ENCODE assay signal across 28 mouse cellular contexts in genomic region chr3:130354399-130355039, GRCm38 (mm10).
DNase-seq lines count a peak whose midpoint lies in the region; ATAC-seq and TF ChIP-seq lines count a peak whose summit lies in the region.
"Had no signal": no experiment of that assay in that cellular context is flagged by ENCODE, and none has a peak within 500 bp of the region (broad histone marks: within the 10 kb centered on the region; RNA-seq: fewer than 3 reads in every experiment).

No protein-coding gene starts in this region.

- no peak overlapping the region for H3K4me2 ChIP-seq in kidney, embryonic 15.5 days
- H3K4me2 ChIP-seq in limb, embryonic 14.5 days (replicated peaks; ENCODE audit: low read depth, low read length, severe bottlenecking): no peak overlapping the region
- no peak overlapping the region for H3K4me2 ChIP-seq in lung, embryonic 16.5 days (ENCODE audit: low read depth, low read length)
- H3K4me2 ChIP-seq: embryonic facial prominence, embryonic 12.5 days; forebrain, embryonic 12.5 days; forebrain, embryonic 15.5 days; heart, embryonic 12.5 days; heart, embryonic 15.5 days; hindbrain, embryonic 13.5 days had no signal

- DNase-seq in kidney, adult 11 months: no peak
- DNase-seq in limb, embryonic 14.5 days (ENCODE audit: low spot score): peak; percentile 74
- no peak for DNase-seq in limb, embryonic 10.5 days (ENCODE audit: low spot score)
- DNase-seq in lung, postnatal 14 days: no peak
- DNase-seq: adrenal gland, postnatal 10 days; adrenal gland, postnatal 36 days; B cell, adult 2 months; cerebellum, adult 18-20 months; cerebellum, adult 9-10 months; cerebellum, postnatal 14 days; gastrocnemius, postnatal 25 days; heart, adult 18-20 months; heart, postnatal 10 days; heart, postnatal 36 days had no signal

- H3K36me3 ChIP-seq in kidney, embryonic 15.5 days: no peaks in the 10 kb centered on the region
- no peaks in the 10 kb centered on the region for H3K36me3 ChIP-seq in limb, embryonic 14.5 days (ENCODE audit: control insufficient read depth, insufficient read depth, low read length)
- no peaks in the 10 kb centered on the region for H3K36me3 ChIP-seq in limb, embryonic 10.5 days
- no peaks in the 10 kb centered on the region for H3K36me3 ChIP-seq in lung, embryonic 16.5 days (ENCODE audit: control insufficient read depth, insufficient read depth, low read length)
- H3K36me3 ChIP-seq: embryonic facial prominence, embryonic 12.5 days; forebrain, embryonic 12.5 days; forebrain, embryonic 15.5 days; G1E; heart, embryonic 12.5 days; heart, embryonic 15.5 days; hindbrain, embryonic 10.5 days; hindbrain, embryonic 13.5 days had no signal

- ATAC-seq in kidney, embryonic 15.5 days (replicated peaks; ENCODE audit: low FRiP score): no peak
- ATAC-seq in limb, embryonic 14.5 days (ENCODE audit: low FRiP score, low read depth): no peak
- ATAC-seq in lung, embryonic 16.5 days (ENCODE audit: low read depth): peak; percentile 62
- ATAC-seq: forebrain, embryonic 15.5 days; hindbrain, embryonic 16.5 days; Patski had no signal

- H3K27ac ChIP-seq in kidney, embryonic 15.5 days: peak overlapping the region; percentile 72
- no peak overlapping the region for H3K27ac ChIP-seq in limb, embryonic 14.5 days (replicated peaks; ENCODE audit: low read depth, low read length)
- H3K27ac ChIP-seq in limb, embryonic 10.5 days: no peak overlapping the region
- peak overlapping the region; percentile 61; the same call in 1 of the 2 replicates for H3K27ac ChIP-seq in lung, embryonic 16.5 days (ENCODE audit: low read length)
- H3K27ac ChIP-seq: embryonic facial prominence, embryonic 12.5 days; forebrain, embryonic 12.5 days; forebrain, embryonic 15.5 days; heart, embryonic 15.5 days; hindbrain, embryonic 10.5 days; hindbrain, embryonic 13.5 days had no signal

- no peak for TF ChIP-seq POLR2A in limb, embryonic 14.5 days (IDR thresholded peaks at IDR 0.05; ENCODE audit: borderline replicate concordance, extremely low read depth, insufficient read depth, insufficient read length)

- WGBS in kidney, embryonic 15.5 days: 53% methylated on average over 4 of the region's 4 CpGs
- WGBS in limb, embryonic 14.5 days: 58% methylated on average over 4 of the region's 4 CpGs
- 72% methylated on average over 4 of the region's 4 CpGs for WGBS in limb, embryonic 10.5 days
- 44% methylated on average over 4 of the region's 4 CpGs for WGBS in lung, embryonic 16.5 days

- H3K27me3 ChIP-seq in kidney, embryonic 15.5 days: no peaks in the 10 kb centered on the region
- no peaks in the 10 kb centered on the region for H3K27me3 ChIP-seq in limb, embryonic 14.5 days (ENCODE audit: control insufficient read depth, insufficient read depth, low read length)
- H3K27me3 ChIP-seq in limb, embryonic 10.5 days (ENCODE audit: low read depth, poor library complexity, severe bottlenecking): no peaks in the 10 kb centered on the region
- H3K27me3 ChIP-seq in lung, embryonic 16.5 days (ENCODE audit: control insufficient read depth, insufficient read depth, low read depth, low read length): no peaks in the 10 kb centered on the region
- H3K27me3 ChIP-seq: CH12.LX; embryonic facial prominence, embryonic 12.5 days; forebrain, embryonic 12.5 days; forebrain, embryonic 15.5 days; heart, embryonic 12.5 days; heart, embryonic 15.5 days; hindbrain, embryonic 13.5 days; Patski had no signal

- H3K4me3 ChIP-seq in kidney, embryonic 15.5 days (replicated peaks): no peak overlapping the region
- no peak overlapping the region for H3K4me3 ChIP-seq in limb, embryonic 14.5 days (replicated peaks; ENCODE audit: low read length)
- no peak overlapping the region for H3K4me3 ChIP-seq in limb, embryonic 10.5 days
- no peak overlapping the region for H3K4me3 ChIP-seq in lung, embryonic 16.5 days (ENCODE audit: low read length)
- H3K4me3 ChIP-seq: embryonic facial prominence, embryonic 12.5 days; erythroblast, embryonic 14.5 days; forebrain, embryonic 12.5 days; forebrain, embryonic 15.5 days; heart, embryonic 12.5 days; heart, embryonic 15.5 days; hindbrain, embryonic 10.5 days; hindbrain, embryonic 13.5 days had no signal

- peaks cover 6% of the 10 kb centered on the region; the same call in 1 of the 2 replicates for H3K4me1 ChIP-seq in kidney, embryonic 15.5 days
- H3K4me1 ChIP-seq in limb, embryonic 14.5 days (ENCODE audit: control insufficient read depth, insufficient read depth, low read length): peaks cover 14% of the 10 kb centered on the region
- peaks cover 16% of the 10 kb centered on the region for H3K4me1 ChIP-seq in limb, embryonic 10.5 days
- peaks cover 12% of the 10 kb centered on the region for H3K4me1 ChIP-seq in lung, embryonic 16.5 days (replicated peaks; ENCODE audit: control insufficient read depth, insufficient read depth, low read length)
- H3K4me1 ChIP-seq: forebrain, embryonic 12.5 days; forebrain, embryonic 15.5 days; heart, embryonic 12.5 days; heart, embryonic 15.5 days; hindbrain, embryonic 13.5 days had no signal

- no peak overlapping the region for H3K9ac ChIP-seq in kidney, embryonic 15.5 days
- no peak overlapping the region for H3K9ac ChIP-seq in limb, embryonic 14.5 days (ENCODE audit: low read depth, low read length, severe bottlenecking)
- no peak overlapping the region for H3K9ac ChIP-seq in lung, embryonic 16.5 days (ENCODE audit: low read length)
- H3K9ac ChIP-seq: embryonic facial prominence, embryonic 12.5 days; forebrain, embryonic 12.5 days; forebrain, embryonic 15.5 days; heart, embryonic 12.5 days; heart, embryonic 15.5 days; hindbrain, embryonic 13.5 days had no signal

- H3K9me3 ChIP-seq in kidney, embryonic 15.5 days (replicated peaks): no peaks in the 10 kb centered on the region
- no peaks in the 10 kb centered on the region for H3K9me3 ChIP-seq in limb, embryonic 14.5 days (ENCODE audit: control insufficient read depth, low read length)
- no peaks in the 10 kb centered on the region for H3K9me3 ChIP-seq in limb, embryonic 10.5 days (replicated peaks)
- no peaks in the 10 kb centered on the region for H3K9me3 ChIP-seq in lung, embryonic 16.5 days (ENCODE audit: control insufficient read depth, low read length)
- H3K9me3 ChIP-seq: embryonic facial prominence, embryonic 12.5 days; forebrain, embryonic 12.5 days; forebrain, embryonic 15.5 days; heart, embryonic 12.5 days; heart, embryonic 15.5 days; hindbrain, embryonic 10.5 days; hindbrain, embryonic 13.5 days had no signal

Comparison
In these comparisons a context has a peak if more than half of its experiments do, and no peak if none do; other contexts are left out.
1. H3K27ac ChIP-seq: peak in kidney, embryonic 15.5 days (single experiment) and lung, embryonic 16.5 days (single experiment); none in limb, embryonic 14.5 days (single experiment) and limb, embryonic 10.5 days (single experiment).